Mouse (Mus musculus) liver, embryonic 14.5 days (tissue): ENCODE results near the gene Elovl5. TPM values are rescaled to one million over a fixed set of nuclear protein-coding genes. Genes with fewer than 3 reads are reported as not detected.

Source experiments
- ATAC-seq: fragments of 200-750 bp; cut with Nextera tagmentation; 2 replicates; pipeline ENCODE4 v1.8.0; 2017; ENCODE audit warnings: moderate number of reproducible peaks, mild to moderate bottlenecking, moderate library complexity; ENCODE audit not compliant: insufficient read depth
- DNase-seq, 3 experiments: peaks; one replicate each; pipeline ENCODE4 v3.0.0-alpha.2; 2012 to 2013; ENCODE audit warnings: low read depth in 3 of 3, low spot score in 3 of 3
- H3K27ac ChIP-seq: fragments of 300-500 bp; sonication (generic); 2 replicates; pipeline ENCODE4 v1.5.1; 2014; ENCODE audit warnings: moderate library complexity, mild to moderate bottlenecking, control low read depth, inconsistent platforms
- H3K27me3 ChIP-seq: fragments of 300-500 bp; sonication (generic); 2 replicates; pipeline ENCODE4 v1.6.1; 2014; ENCODE audit warnings: mild to moderate bottlenecking, low read length, moderate library complexity; ENCODE audit not compliant: control insufficient read depth, insufficient read depth
- H3K36me3 ChIP-seq: fragments of 300-500 bp; sonication (generic); replicated peaks from 2 replicates; pipeline ENCODE4 v1.6.1; 2014; ENCODE audit warnings: low read depth; ENCODE audit not compliant: control insufficient read depth, insufficient read depth
- H3K4me1 ChIP-seq, 2 experiments: fragments of 200-500 bp in 1 of 2; fragments of 300-500 bp in 1 of 2; sonication (generic) in 1 of 2; replicated peaks; 2 replicates each; pipeline ENCODE4 v1.6.1; 2012 to 2014; ENCODE audit warnings: antibody characterized with exemption in 1 of 2, inconsistent platforms in 1 of 2, low read length in 1 of 2; ENCODE audit not compliant: control insufficient read depth in 2 of 2, insufficient read depth in 2 of 2
- H3K4me2 ChIP-seq: fragments of 300-500 bp; sonication (generic); 2 replicates; pipeline ENCODE4 v1.6.1; 2014; ENCODE audit warnings: low read depth, mild to moderate bottlenecking, control low read depth, moderate library complexity
- H3K4me3 ChIP-seq, 2 experiments: fragments of 200-500 bp in 1 of 2; fragments of 300-500 bp in 1 of 2; sonication (generic) in 1 of 2; 2 replicates each; pipeline ENCODE4 v1.5.1; 2012 to 2014; ENCODE audit warnings: low read depth in 2 of 2, low read length in 2 of 2, mild to moderate bottlenecking in 2 of 2, control low read depth in 1 of 2, inconsistent platforms in 1 of 2, moderate library complexity in 1 of 2; ENCODE audit not compliant: insufficient read depth in 1 of 2
- H3K9ac ChIP-seq: fragments of 300-500 bp; sonication (generic); replicated peaks from 2 replicates; pipeline ENCODE4 v1.6.1; 2014; ENCODE audit warnings: mild to moderate bottlenecking, control low read depth, moderate library complexity
- H3K9me3 ChIP-seq: fragments of 300-500 bp; sonication (generic); 2 replicates; pipeline ENCODE4 v1.6.1; 2016; ENCODE audit warnings: low read length, mixed read lengths; ENCODE audit not compliant: control insufficient read depth
- CTCF ChIP-seq: IDR thresholded peaks from 2 replicates; pipeline ENCODE4 v1.5.1; 2016; ENCODE audit warnings: antibody characterized with exemption, low read depth, control low read depth
- EP300 ChIP-seq: IDR thresholded peaks from 2 replicates; pipeline ENCODE4 v1.6.1; 2016; ENCODE audit warnings: antibody characterized with exemption, low read depth
- WGBS: fragments of 180-500 bp; shearing (Covaris S2); extraction: QIAGEN DNeasy Blood & Tissue Kit; methylation state at CpG from one replicate; pipeline ENCODE4 v1.1.7; 2014; ENCODE audit not compliant: insufficient replicate concordance; 5-methylcytosine and 5-hydroxymethylcytosine counted together
- polyA plus RNA-seq, 2 experiments: library from polyadenylated mRNA; depleted of rRNA in 1 of 2; stranded (reverse) in 1 of 2; unstranded in 1 of 2; fragments of >200 nt; fragmentation: Nextera tagmentation in 1 of 2; extraction: Ambion mirVana in 1 of 2; gene quantifications; 2 replicates each; pipeline versions ENCODE4 v1.2.1 to v1.2.3; 2012 to 2014

The Elovl5 gene
- polyA plus RNA-seq, 2 experiments, result 10.5 to 19.3 TPM

GRCm38 (mm10) chr9:77948214-77948613 lies 31.1 kb downstream of the Elovl5 start:
- DNase-seq, result no peak
- Histone ChIP-seq H3K4me2 (no peak overlapping the region), H3K9ac (no peak overlapping the region), H3K27me3 (no peaks in the 10 kb centered on the region), H3K9me3 (no peaks in the 10 kb centered on the region), H3K4me1 (peaks cover 0 to 2% of the 10 kb centered on the region in 2 experiments; a peak in 2 of 4 replicates), H3K27ac (no peak overlapping the region), H3K4me3 (no peak overlapping the region), H3K36me3 (no peaks in the 10 kb centered on the region)
- WGBS, result 73% methylated on average over 2 of the region's 2 CpGs
- ATAC-seq, result no peak
- TF ChIP-seq CTCF (no peak), EP300 (no peak)

GRCm38 (mm10) chr9:77949753-77950268 lies 32.6 kb downstream of the Elovl5 start:
- Histone ChIP-seq H3K36me3 (no peaks in the 10 kb centered on the region), H3K27ac (no peak overlapping the region), H3K9ac (no peak overlapping the region), H3K4me3 (no peak overlapping the region), H3K4me1 (peaks cover 0 to 3% of the 10 kb centered on the region in 2 experiments; a peak in 2 of 4 replicates), H3K4me2 (no peak overlapping the region), H3K27me3 (no peaks in the 10 kb centered on the region), H3K9me3 (no peaks in the 10 kb centered on the region)
- ATAC-seq (no peak), DNase-seq (no peak)
- 56% methylated on average over 7 of the region's 7 CpGs for WGBS
- no peak for TF ChIP-seq EP300
- TF ChIP-seq CTCF, result no peak

- Histone ChIP-seq H3K36me3 (no peaks in the 10 kb centered on the region), H3K9ac (no peak overlapping the region), H3K4me1 (peaks cover 0 to 10% of the 10 kb centered on the region in 2 experiments; a peak in 2 of 4 replicates), H3K27ac (no peak overlapping the region), H3K4me3 (no peak overlapping the region), H3K27me3 (no peaks in the 10 kb centered on the region), H3K4me2 (no peak overlapping the region), H3K9me3 (no peaks in the 10 kb centered on the region)
- DNase-seq, result no peak
- WGBS, result 70% methylated on average over 7 of the region's 7 CpGs
- TF ChIP-seq CTCF (no peak), EP300 (no peak)
- ATAC-seq, result no peak
Observed at GRCm38 (mm10) chr9:77950841-77951475, 33.8 kb downstream of the Elovl5 start.

GRCm38 (mm10) chr9:77951971-77952370 lies 34.8 kb downstream of the Elovl5 start:
- ATAC-seq, result no peak

GRCm38 (mm10) chr9:77953053-77953452 lies 35.9 kb downstream of the Elovl5 start:
- Histone ChIP-seq H3K4me2 (no peak overlapping the region), H3K4me3 (no peak overlapping the region), H3K4me1 (peaks cover 0 to 10% of the 10 kb centered on the region in 2 experiments; a peak in 2 of 4 replicates), H3K27me3 (no peaks in the 10 kb centered on the region), H3K9me3 (no peaks in the 10 kb centered on the region), H3K36me3 (no peaks in the 10 kb centered on the region), H3K9ac (no peak overlapping the region), H3K27ac (no peak overlapping the region)
- TF ChIP-seq EP300, result no peak
- TF ChIP-seq CTCF, result no peak
- 76% methylated on average over 8 of the region's 8 CpGs for WGBS
- DNase-seq, result no peak
- no peak for ATAC-seq

More at GRCm38 (mm10) chr9:77951971-77952370, 34.8 kb downstream of the Elovl5 start:
- H3K4me1 ChIP-seq, result peaks cover 0 to 10% of the 10 kb centered on the region in 2 experiments; a peak in 2 of 4 replicates
- no peak overlapping the region for H3K27ac ChIP-seq
- H3K27me3 ChIP-seq, result no peaks in the 10 kb centered on the region
- no peak overlapping the region for H3K4me3 ChIP-seq
- H3K9ac ChIP-seq, result no peak overlapping the region
- no peak for DNase-seq
- no peaks in the 10 kb centered on the region for H3K9me3 ChIP-seq
- H3K36me3 ChIP-seq, result no peaks in the 10 kb centered on the region
- no peak overlapping the region for H3K4me2 ChIP-seq
- WGBS, result 67% methylated on average over 7 of the region's 7 CpGs
- no peak for TF ChIP-seq EP300
- TF ChIP-seq CTCF, result no peak
